Mouse (Mus musculus): ENCODE measurements around the gene Tpsab1. TPM values are rescaled to one million over a fixed set of nuclear protein-coding genes. Genes with fewer than 3 reads are reported as not detected.

The Tpsab1 gene
- polyA plus RNA-seq (2012; ENCODE audit: insufficient read depth, low replicate concordance), result 0.23 TPM in 1 of 2 replicates, not detected in the other

- Histone ChIP-seq H3K9me3 (no peaks in the 10 kb centered on the region), H3K36me3 (replicated peaks; ENCODE audit: low read length) (no peaks in the 10 kb centered on the region), H3K4me3 (replicated peaks) (no peak within 1 kb of the TSS), H3K4me1 (no peaks in the 10 kb centered on the region), H3K27me3 (replicated peaks) (peaks cover 61% of the 10 kb centered on the region)
- TF ChIP-seq FLI1 (IDR thresholded peaks at IDR 0.05; ENCODE audit: low read length), result no peak
- no peak for TF ChIP-seq GATA1 (IDR thresholded peaks at IDR 0.05; ENCODE audit: borderline replicate concordance, low read length)
These were observed at the start of gene Tpsab1 for GRCm38 (mm10) chr17:25345462-25345861. Tpsab1 (minus strand) TSS chr17:25345562.

- no peaks in the 10 kb centered on the region for H3K36me3 ChIP-seq (replicated peaks; ENCODE audit: low read length)
- TF ChIP-seq FLI1 (IDR thresholded peaks at IDR 0.05; ENCODE audit: low read length), result no peak
- no peak for TF ChIP-seq GATA1 (IDR thresholded peaks at IDR 0.05; ENCODE audit: borderline replicate concordance, low read length)
These were observed 49.2 kb upstream of the Tpsab1 start for GRCm38 (mm10) chr17:25394526-25394925.

GRCm38 (mm10) chr17:25374011-25374410 lies 28.6 kb upstream of the Tpsab1 start:
- Histone ChIP-seq H3K27me3 (replicated peaks) (peaks cover 82% of the 10 kb centered on the region), H3K4me1 (peaks cover 3% of the 10 kb centered on the region; the same call in 1 of the 2 replicates), H3K4me3 (replicated peaks) (no peak overlapping the region), H3K9me3 (no peaks in the 10 kb centered on the region), H3K36me3 (replicated peaks; ENCODE audit: low read length) (no peaks in the 10 kb centered on the region)
- TF ChIP-seq FLI1 (IDR thresholded peaks at IDR 0.05; ENCODE audit: low read length) (no peak), GATA1 (IDR thresholded peaks at IDR 0.05; ENCODE audit: borderline replicate concordance, low read length) (no peak)

More at GRCm38 (mm10) chr17:25394526-25394925, 49.2 kb upstream of the Tpsab1 start:
- peaks cover 54% of the 10 kb centered on the region for H3K27me3 ChIP-seq (replicated peaks)
- H3K4me1 ChIP-seq, result no peaks in the 10 kb centered on the region
- no peaks in the 10 kb centered on the region for H3K9me3 ChIP-seq
- H3K4me3 ChIP-seq (replicated peaks), result no peak overlapping the region

GRCm38 (mm10) chr17:25372491-25372890 lies 27.1 kb upstream of the Tpsab1 start:
- no peaks in the 10 kb centered on the region for H3K9me3 ChIP-seq
- H3K4me1 ChIP-seq, result no peaks in the 10 kb centered on the region
- no peak overlapping the region for H3K4me3 ChIP-seq (replicated peaks)
- no peak for TF ChIP-seq FLI1 (IDR thresholded peaks at IDR 0.05; ENCODE audit: low read length)
- no peak for TF ChIP-seq GATA1 (IDR thresholded peaks at IDR 0.05; ENCODE audit: borderline replicate concordance, low read length)
- peaks cover 78% of the 10 kb centered on the region for H3K27me3 ChIP-seq (replicated peaks)
- no peaks in the 10 kb centered on the region for H3K36me3 ChIP-seq (replicated peaks; ENCODE audit: low read length)

GRCm38 (mm10) chr17:25368973-25369372 lies 23.6 kb upstream of the Tpsab1 start, which contains the start of gene Tpsg1:
Tpsg1 (plus strand) TSS chr17:25369273.
- Histone ChIP-seq H3K4me3 (replicated peaks) (no peak within 1 kb of the TSS), H3K36me3 (replicated peaks; ENCODE audit: low read length) (no peaks in the 10 kb centered on the region), H3K27me3 (replicated peaks) (peaks cover 75% of the 10 kb centered on the region), H3K9me3 (no peaks in the 10 kb centered on the region), H3K4me1 (no peaks in the 10 kb centered on the region)
- TF ChIP-seq FLI1 (IDR thresholded peaks at IDR 0.05; ENCODE audit: low read length), result no peak
- no peak for TF ChIP-seq GATA1 (IDR thresholded peaks at IDR 0.05; ENCODE audit: borderline replicate concordance, low read length)

- no peaks in the 10 kb centered on the region for H3K9me3 ChIP-seq
- H3K4me1 ChIP-seq, result no peaks in the 10 kb centered on the region
- H3K36me3 ChIP-seq (replicated peaks; ENCODE audit: low read length), result no peaks in the 10 kb centered on the region
- peaks cover 57% of the 10 kb centered on the region for H3K27me3 ChIP-seq (replicated peaks)
- TF ChIP-seq GATA1 (IDR thresholded peaks at IDR 0.05; ENCODE audit: borderline replicate concordance, low read length) (no peak), FLI1 (IDR thresholded peaks at IDR 0.05; ENCODE audit: low read length) (no peak)
- H3K4me3 ChIP-seq (replicated peaks), result no peak within 1 kb of the TSS
These were observed 20.6 kb upstream of the Tpsab1 start, which contains the start of gene Tpsb2 for GRCm38 (mm10) chr17:25366005-25366404. Tpsb2 (plus strand) TSS chr17:25366305.

GRCm38 (mm10) chr17:25363726-25364125 lies 18.4 kb upstream of the Tpsab1 start:
- H3K4me3 ChIP-seq (replicated peaks), result no peak overlapping the region
- no peaks in the 10 kb centered on the region for H3K9me3 ChIP-seq
- peaks cover 47% of the 10 kb centered on the region for H3K27me3 ChIP-seq (replicated peaks)
- TF ChIP-seq FLI1 (IDR thresholded peaks at IDR 0.05; ENCODE audit: low read length), result no peak
- no peak for TF ChIP-seq GATA1 (IDR thresholded peaks at IDR 0.05; ENCODE audit: borderline replicate concordance, low read length)
- no peaks in the 10 kb centered on the region for H3K4me1 ChIP-seq
- no peaks in the 10 kb centered on the region for H3K36me3 ChIP-seq (replicated peaks; ENCODE audit: low read length)

GRCm38 (mm10) chr17:25361291-25361690 lies 15.9 kb upstream of the Tpsab1 start:
- Histone ChIP-seq H3K27me3 (replicated peaks) (peaks cover 35% of the 10 kb centered on the region), H3K9me3 (no peaks in the 10 kb centered on the region), H3K36me3 (replicated peaks; ENCODE audit: low read length) (no peaks in the 10 kb centered on the region), H3K4me1 (no peaks in the 10 kb centered on the region), H3K4me3 (replicated peaks) (no peak overlapping the region)
- TF ChIP-seq FLI1 (IDR thresholded peaks at IDR 0.05; ENCODE audit: low read length) (no peak), GATA1 (IDR thresholded peaks at IDR 0.05; ENCODE audit: borderline replicate concordance, low read length) (no peak)

GRCm38 (mm10) chr17:25341490-25341889 lies 3.9 kb downstream of the Tpsab1 start:
- Histone ChIP-seq H3K4me1 (no peaks in the 10 kb centered on the region), H3K27me3 (replicated peaks) (peaks cover 59% of the 10 kb centered on the region), H3K36me3 (replicated peaks; ENCODE audit: low read length) (no peaks in the 10 kb centered on the region), H3K9me3 (peaks cover 28% of the 10 kb centered on the region), H3K4me3 (replicated peaks) (no peak overlapping the region)
- no peak for TF ChIP-seq GATA1 (IDR thresholded peaks at IDR 0.05; ENCODE audit: borderline replicate concordance, low read length)
- TF ChIP-seq FLI1 (IDR thresholded peaks at IDR 0.05; ENCODE audit: low read length), result no peak

GRCm38 (mm10) chr17:25340003-25340402 lies 5.4 kb downstream of the Tpsab1 start:
- H3K36me3 ChIP-seq (replicated peaks; ENCODE audit: low read length), result no peaks in the 10 kb centered on the region
- H3K9me3 ChIP-seq, result peaks cover 28% of the 10 kb centered on the region
- peaks cover 56% of the 10 kb centered on the region for H3K27me3 ChIP-seq (replicated peaks)
- TF ChIP-seq GATA1 (IDR thresholded peaks at IDR 0.05; ENCODE audit: borderline replicate concordance, low read length) (no peak), FLI1 (IDR thresholded peaks at IDR 0.05; ENCODE audit: low read length) (no peak)
- H3K4me1 ChIP-seq, result no peaks in the 10 kb centered on the region
- H3K4me3 ChIP-seq (replicated peaks), result no peak overlapping the region

Measured in megakaryocyte, embryonic 14.5 days (primary cell).